Mouse (Mus musculus): ENCODE measurements around the gene Ccdc78.

- TF ChIP-seq GATA1 (IDR thresholded peaks at IDR 0.05; ENCODE audit: low read length), result no peak
- no peak for TF ChIP-seq TAL1 (IDR thresholded peaks at IDR 0.05; ENCODE audit: low read length)
Observed at GRCm38 (mm10) chr17:25795609-25796092, 9.3 kb downstream of the Ccdc78 start, which contains the start of gene AC134908.4.

All from erythroblast, embryonic 14.5 days (primary cell).